Mouse (Mus musculus) layer of hippocampus, postnatal 36 days (tissue): ENCODE measurements at regions not wholly inside any gene's neighbourhood (a gene's known extent, or its start where the extent isn't known, plus 50 kb on each side); places are given as distances from the start of the nearest gene placed in this dataset.

Source experiments
- DNase-seq, 2 experiments: peaks; one replicate each; pipeline ENCODE4 v3.0.0; 2022

DNA sequence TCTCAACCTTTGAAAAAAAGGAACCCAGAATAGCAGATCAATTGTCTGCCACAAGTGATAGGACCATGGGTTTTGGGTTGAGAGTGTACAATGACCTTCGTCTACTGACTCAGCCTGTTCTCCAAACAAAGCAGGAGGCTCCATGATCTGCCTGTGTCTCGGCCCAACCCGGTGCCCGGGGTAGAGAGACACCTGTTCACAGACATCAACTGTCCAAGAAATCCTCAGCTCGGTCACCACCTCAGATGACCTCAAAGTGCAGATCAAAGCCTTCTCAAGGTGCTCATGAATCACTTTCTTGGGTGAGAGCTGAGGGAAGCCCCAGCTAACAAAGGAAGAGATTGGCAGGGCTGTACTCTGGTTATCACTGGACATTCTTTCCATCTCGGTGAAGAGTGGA, 108.1 kb upstream of the Ctnnb1 start:
- no peak for DNase-seq

DNA sequence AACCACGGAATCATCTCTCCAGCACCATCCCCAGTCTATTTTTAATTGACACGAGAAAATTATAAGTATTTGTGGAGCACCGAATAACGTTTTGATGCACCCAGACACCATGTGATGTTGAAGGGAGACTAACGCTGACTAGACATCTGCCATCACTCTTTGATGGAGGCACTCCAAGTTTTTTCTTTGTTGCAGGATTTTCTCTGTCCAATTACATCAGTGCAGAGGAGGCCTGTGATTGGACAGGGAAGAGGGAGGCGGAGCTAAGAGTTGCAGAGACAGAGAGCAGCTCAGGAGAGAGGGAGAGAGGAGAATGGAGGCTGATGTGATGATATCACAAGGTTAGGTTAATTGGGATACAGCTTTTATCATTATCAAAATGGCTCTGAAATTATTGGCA, 105.6 kb upstream of the Ctnnb1 start:
- peak; percentile 39 to 53 for DNase-seq

DNA sequence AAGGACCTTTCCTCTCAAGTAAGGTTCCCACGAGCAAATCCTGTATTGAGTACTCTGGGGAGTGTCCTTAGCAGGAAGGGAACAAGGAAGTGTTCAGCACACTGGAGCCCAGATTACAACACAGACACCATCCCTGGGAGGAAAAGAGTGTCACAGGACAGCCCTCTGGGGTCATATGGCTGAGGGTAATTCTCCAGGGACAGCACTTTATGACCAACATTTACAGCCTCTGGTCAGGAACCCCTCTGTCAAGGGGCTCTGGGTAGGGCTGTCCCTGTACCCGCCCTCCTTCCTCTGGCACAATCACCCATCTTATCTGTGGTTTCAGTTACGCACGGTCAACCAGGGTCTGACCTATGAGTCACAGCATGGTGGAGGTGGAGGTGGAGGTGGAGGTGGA, 102.8 kb upstream of the Ctnnb1 start:
- DNase-seq: no peak

DNA sequence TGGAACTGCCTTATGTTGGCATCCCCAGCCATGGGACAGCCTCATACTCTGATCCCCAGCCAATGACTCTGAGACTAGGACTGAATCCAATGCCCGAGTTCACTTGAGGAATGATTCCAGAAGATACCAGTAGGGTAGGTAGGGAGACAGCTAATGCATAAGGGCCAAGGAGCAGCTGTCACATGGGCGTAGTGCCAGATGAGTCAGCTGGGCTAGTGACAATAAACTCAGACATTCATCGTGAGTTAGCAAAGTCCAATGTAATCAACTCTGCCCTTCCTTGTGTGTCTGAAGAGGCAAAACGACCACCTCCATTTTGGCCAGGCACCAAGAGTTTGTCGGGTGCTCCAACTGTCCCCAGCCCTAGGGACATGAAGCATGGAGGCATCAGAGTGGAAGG, 98.5 kb upstream of the Ctnnb1 start:
- DNase-seq: no peak

DNA sequence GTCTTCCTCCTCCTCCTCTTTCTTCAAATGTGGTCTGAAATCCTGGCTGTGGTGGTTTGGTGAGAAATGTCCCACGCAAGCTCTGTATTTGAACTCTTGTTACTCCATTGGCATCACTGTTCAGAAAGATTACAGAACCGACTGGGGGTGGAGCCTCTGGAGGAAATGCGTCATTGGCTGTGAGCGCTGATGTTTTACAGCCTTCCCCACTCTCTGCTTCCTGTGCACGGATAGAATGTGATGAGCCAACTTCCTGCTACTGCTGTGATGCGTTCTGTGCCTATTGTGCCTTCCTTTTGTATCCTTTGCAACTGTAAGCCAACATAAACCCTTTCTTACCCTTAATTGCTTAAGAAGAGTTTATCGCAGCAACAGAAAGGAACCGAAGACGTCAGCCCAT, 94.8 kb upstream of the Ctnnb1 start:
- no peak for DNase-seq

DNA sequence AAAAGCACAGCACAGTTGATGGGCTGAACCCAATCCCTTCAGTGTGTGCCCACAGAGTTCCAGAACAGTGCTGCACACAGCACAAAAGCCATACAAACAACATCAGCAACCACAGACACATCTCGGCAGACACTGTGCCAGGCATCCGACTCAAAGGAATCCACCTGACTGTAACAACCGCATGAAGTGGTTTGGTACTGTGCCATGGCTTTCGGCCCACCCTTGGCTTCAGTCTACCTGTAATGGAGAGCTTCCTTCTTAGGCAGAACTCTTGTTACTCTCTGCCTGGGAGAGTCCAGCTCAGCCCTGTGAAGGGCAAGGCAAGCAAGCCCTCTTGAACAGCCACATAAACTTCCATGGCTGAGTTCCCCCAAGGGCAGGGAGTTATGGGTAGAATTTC, 93.4 kb upstream of the Ctnnb1 start:
- DNase-seq: no peak

DNA sequence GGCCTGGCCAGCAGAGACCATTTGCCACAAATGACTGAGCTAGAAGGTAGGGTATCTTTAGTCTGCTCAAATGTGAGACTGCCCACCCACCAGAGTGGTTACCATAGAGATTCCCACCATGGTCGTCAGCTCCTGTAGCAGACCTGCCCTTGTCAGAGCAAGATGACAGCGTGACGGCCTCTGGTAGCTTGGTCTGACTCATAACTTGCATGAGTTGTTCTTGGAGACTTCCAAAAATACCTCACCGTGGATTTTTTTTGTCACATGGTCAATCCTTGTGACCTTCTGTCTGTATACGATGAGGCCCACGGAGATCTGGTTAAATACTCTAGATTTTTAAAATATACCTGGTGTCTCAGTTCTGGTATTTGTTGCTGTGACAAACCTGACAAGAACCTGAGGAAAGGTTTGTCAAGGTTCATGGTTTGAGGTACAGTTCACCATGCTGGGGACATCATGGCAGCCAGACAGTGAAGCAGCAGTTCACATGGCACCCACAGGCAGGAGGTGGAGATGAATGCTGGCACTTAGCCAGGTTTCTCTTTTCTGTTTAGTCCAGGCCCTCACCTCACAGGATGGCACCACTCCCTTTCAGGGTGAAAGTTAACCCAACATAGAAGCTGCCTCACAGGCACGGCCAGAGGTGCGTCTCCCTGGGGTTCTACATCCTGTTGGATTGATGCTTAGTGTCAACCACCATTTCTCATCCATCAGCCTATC, 91.4 kb upstream of the Ctnnb1 start:
- DNase-seq: no peak

DNA sequence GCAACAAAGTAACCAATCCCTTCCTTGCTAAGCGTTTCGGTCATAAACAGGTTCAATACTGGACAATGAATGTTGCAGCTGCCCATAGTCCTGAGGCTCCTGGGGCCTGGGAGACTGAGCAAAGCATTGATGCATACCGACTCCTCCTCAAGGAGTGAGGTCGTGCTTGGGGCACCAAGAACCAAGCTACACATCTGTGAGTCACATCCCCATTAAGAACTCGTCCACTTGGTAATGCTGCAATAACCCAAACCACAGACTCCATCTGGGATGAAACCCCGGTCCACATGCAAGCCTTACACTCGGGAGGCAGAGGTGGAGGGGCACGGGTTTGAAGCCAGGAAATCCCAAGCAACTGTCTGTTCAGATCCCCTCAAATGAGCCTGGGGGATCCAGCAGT, 85.3 kb upstream of the Ctnnb1 start:
- DNase-seq: no peak

DNA sequence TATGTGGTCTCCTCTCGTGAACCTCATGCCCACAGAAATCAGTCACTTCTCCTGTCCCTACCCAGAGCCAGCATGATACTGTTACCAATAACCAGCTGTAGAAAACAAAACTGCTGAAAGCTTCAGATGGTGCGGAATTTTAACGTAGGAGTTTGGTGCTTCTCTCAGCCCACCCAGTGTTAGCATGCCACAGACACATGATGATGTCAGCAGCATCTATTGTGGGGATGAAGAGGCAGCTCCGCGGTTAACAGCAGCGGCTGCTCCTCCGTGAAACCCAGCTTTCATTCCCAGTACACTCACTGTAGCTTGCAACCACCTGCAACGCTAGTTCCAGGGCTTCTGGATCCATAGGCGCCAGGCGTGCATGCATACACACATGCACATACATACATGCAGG, 83.5 kb upstream of the Ctnnb1 start:
- DNase-seq: peak; percentile 28 to 46

DNA sequence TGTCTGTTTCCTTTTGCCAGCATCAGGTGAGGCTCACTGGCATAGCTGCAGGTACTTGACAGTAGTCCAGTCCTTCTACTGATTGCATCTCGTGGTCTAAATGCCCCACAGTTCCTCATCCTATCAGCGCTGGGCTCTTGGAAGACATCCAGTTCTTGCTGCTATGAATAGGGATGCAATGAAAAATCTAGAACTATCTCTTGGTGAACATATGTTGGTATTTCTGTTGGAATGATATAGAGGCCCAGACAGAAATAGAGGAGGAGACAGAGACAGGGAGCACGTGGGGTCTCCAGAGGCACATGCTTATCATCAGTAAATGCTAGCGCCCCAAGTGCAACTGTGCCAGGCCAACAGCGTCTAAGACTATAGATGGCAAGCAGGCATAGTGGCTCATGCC, 81.4 kb upstream of the Ctnnb1 start:
- no peak for DNase-seq

DNA sequence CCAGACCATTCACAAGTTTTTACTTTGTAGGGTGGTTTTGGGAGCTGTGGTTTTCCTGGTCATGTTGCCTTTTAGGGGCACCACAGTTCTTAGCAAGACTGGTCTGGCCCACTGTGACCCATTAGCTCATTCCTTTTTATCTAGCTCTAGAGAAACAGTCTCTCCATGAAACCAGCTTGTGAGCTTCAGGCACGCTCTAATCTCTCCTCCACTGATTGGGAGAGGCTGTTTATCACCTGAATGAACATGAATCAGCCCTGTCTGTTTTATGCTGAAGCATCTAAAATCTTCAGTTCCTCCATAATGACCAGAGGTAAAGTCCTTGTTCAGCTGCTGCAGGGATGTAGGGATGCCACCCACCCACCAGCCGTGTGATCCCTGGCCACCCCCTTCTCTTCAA, 80.1 kb upstream of the Ctnnb1 start:
- no peak for DNase-seq

DNA sequence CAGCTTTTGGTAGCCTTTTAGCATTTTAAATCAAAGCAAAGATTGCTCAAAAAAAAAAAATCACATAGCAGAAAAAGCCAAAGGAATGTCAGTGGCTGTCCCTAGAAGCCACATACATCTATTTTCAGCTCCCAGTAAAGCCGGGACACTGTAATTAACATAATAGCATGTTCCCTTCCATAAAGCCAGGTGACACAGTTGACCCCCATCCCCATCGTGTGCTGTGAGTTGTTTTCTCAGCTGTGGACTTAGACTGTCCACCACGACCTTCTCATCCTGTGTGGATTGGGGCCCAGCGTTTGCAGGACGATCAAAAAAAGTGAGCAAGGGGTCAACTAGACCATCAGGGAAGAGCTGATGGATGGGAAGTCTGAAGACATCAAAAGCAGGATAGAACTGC, 78.9 kb upstream of the Ctnnb1 start:
- DNase-seq: no peak

DNA sequence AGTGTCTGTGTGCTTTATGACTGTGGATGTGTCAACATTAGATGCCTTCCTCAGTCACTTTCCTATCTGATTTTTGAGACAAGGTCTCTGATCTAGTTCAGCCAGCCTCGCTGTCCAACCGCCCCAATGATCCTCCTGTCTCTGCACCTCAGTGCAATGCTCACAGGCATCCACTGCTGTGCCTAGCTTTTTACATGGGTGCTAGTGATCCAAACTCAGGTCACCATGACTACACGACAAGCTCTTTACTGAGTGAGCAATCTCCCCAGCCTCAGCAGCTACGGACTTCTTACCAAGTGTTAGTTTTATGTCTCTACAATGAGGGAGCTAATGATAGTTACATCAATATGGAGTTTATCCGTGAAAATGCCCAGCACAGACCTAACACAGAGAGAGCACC, 77.1 kb upstream of the Ctnnb1 start:
- DNase-seq: no peak

DNA sequence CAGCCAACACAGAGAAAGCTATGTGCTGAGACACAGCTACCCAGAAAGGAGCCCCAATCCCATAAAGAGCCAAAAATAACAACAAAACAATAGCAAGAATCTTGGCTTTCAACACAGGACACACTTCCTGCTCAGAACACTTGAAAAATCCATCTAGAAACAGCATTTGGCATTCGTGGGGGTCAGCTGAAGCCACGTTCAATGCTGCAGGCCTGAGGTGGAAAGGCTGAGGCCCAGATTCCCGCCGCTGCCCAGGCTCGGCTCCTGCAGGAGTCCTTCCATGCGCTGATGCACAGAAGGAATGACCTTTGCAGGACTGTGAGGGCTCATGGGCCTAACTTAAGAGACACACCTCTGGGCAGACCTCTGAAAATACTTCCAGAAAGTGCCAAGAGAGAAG, 76.4 kb upstream of the Ctnnb1 start:
- DNase-seq: no peak

DNA sequence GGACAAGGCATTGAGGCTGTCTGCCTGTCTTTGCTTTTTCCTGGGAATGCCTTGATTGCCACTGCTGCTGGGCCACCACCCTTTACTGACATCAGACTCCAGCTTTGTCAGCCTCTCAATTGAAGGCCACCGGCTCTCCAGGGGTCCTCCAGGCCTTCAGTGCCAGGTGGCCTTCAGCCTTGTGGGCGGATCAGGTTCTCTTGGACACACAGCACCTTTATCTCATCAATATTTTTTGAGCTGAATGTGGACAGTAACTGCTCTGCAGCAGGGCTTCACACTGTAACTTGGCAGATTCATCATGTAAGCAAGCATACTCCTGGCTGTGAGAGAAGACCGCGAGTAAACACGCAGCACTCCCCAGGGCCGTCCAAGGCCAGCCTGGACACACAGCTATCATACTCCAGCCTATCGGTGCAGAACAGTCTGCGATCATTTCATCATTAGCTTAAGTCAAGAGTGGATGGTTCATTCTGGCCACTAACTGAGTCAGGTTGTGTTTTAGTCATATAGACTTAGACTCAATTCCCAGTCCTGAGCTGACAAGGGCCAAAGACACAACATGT, 75.9 kb upstream of the Ctnnb1 start:
- no peak for DNase-seq

DNA sequence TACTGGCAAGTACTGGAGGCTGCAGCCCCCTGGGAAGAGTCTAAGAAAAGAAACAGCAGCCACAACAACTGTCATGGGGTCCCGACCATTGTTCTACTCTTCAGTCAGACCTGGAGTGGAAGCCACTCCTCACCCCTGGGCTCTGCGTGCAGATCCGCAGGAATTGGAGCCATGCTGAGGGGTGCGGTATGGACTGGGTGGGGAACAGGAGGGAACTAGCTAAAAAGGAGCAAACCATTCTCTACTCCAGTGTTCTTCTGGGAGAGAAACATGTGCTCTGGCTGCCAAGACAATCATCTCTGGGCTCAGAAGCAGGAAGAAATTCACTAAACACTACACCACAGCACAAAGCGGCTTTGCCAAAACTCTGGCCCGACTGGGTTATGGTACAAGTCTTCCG, 74.7 kb upstream of the Ctnnb1 start:
- DNase-seq: no peak

DNA sequence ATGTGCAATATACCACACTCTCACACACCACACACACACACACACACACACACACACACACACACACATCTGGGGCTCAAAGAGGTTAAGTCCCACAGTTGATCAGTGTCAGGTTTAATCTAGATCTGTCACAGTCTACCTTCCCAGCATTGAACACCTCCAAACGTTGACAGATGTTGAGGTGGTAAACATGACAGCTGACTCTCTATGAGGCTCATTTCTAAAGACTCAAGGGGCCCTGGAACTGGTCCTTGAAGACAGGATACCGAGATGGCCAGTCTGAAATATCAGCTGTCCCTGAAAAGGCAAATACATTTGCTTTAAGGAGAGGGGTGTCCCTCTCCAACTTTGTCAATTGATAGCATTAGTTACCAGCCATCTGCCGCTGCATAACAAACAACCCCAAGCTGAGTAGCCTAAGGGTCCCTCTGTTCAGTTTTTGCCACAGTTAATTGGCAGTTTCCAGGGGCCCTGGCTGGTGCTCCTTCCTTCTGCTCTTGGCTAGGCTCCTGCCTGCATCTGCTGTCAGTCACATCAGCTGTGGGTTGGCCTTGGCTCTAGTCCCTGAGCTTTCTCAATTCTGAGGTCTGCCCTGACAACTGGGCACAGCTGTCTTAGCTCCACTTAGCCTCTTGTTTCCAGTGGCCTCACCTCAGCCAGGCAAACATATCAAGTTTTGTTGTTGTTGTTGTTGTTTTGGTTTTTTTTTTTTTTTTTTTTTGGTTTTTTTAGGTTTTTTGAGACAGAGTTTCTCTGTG, 73.5 kb upstream of the Ctnnb1 start:
- peak in 1 of 2 experiments; percentile 33 for DNase-seq

DNA sequence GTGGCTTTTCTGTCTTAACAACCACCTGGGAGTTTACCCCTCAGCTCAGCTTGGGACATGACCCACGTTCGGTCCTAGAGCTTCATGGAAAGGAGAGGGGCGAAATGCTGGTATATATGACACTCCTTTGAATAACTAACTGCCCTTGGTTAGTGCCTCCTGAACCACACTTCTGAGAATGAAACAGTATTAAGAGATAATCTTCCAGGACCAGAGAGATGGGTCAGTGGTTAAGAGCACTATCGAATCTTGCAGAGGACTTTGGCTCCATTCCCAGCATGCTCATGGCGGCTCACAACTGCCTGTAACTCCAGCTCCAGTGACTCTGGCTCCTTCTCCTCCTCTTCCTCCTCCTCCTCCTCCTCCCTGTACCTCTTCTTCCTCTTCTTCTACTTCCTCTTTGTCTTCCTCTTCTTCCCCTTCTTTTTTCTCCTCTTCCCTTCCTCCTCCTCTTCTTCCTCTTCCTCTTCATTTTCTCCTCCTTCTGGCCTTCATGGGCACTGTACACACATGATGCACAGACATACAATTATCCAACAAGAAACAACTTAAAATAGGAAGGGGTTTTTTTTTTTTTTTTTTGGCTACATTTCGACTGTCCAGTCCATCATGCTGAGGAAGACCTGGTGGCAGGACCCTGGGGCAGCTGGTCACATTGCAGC, 71.0 kb upstream of the Ctnnb1 start:
- no peak for DNase-seq

DNA sequence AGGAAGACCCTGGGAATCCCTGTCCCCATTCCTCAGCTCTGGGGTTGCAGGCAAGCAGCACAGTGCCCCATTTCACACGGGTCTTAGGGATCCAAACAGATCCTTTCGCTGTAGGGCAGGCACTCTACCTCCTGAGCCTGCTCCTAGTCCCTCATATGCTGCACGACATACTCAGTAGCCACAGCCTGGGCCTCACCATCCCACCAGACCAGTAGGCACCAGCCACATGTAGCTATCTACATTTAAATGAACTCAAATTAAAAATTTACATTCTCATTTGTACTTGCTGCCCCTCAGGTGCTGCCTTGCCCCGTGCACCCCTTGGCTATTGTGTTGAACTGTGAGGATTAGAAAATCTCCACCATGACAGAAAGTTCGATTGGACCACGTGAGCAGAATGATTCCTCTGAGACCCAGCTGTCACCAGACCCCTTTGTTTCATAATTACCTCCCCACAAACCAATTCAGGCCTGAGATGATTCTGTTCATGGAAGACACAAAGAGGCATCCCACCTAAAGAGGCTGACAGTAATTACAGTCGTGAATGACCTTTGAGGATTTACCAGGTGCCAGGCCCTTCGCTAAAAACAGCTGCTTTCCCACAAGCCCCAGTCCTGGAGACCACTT, 67.9 kb upstream of the Ctnnb1 start:
- no peak for DNase-seq

DNA sequence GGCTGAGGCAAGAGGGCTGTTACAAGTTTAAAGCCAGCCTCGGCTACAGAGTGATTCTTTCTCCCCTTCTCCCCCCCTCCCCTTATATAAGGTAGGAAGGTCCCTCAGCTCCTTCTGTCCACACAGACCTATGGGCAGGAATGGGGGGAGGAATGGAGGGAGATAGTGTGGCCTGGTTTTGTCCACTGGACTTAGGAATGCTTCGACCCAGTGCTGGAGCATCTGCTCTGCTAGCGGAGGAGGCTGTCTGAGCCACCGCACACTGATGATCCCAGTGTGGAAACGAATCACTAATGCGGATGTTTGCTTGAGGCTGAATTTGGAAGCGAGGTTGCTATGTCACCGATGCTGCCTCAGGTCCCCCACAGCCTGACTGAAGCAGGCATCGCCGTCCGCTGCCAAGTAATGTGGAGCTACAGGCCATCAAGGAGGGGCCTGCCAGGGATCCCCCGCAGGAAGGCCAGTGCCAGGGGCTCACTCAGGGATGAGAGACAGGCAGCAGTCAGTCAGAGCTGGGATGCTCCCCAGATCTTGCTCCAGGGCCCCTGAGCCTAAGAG, 67.1 kb upstream of the Ctnnb1 start:
- no peak for DNase-seq

DNA sequence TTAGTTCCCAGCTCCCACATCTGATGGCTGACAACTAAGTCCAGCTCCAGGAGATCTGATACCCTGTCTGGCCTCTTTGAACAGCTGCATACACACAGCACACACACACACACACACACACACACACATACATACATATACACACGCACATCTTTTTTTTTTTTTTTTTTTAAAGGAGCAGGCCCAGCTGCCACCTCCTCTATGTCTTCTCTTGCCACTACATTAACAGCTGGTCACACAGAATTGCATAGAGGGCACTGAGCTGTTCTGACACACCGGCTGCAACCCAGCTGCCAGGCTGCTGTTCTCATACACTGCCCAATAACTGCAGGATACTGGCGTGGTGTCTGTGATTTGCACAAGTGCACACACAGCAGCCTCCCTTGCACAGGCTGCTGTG, 64.6 kb upstream of the Ctnnb1 start:
- no peak for DNase-seq

DNA sequence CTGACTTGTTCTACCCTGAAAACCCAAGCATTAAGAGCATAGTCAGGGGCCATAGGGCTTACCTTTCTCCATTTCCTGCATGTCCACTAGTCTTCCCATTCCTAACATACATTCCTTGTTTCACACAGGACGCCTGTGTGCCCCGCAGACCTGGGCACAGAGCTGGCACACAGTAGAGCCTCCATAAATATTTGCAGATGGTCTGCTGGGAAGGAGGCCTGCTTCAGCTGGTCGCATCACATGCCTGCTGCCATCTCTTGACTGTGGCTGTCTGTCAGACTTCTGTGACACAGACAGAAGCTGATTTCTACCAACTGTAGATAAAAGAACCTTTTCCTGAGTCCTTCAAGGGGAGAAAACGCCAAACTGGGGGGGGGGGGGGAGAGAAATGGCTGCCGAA, 62.8 kb upstream of the Ctnnb1 start:
- no peak for DNase-seq

DNA sequence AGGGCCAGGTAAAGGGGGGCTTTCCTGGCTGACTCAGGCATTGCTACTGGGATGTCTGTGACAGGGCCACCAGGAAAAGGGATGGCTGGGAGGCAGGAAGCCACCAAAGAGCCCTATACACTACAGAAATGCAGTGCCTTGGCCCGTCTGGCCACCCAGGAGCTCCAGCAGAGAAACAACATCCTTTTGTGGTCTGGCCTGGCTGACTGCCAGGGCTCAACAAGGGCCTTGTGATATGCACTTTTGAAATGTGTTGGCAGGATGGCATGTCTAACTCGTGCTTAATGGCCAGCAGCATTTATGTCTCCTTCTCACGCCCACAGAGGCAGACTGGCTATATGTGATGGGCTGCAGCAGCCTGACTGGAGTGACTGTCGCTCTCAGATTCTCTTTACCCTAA, 62.3 kb upstream of the Ctnnb1 start:
- DNase-seq: peak in 1 of 2 experiments; percentile 45
